Mouse (Mus musculus): Measurements from ENCODE around the gene Smyd4. TPM values are rescaled to one million over a fixed set of nuclear protein-coding genes. Genes with fewer than 3 reads are reported as not detected.

The Smyd4 gene
- total RNA-seq (2012; rRNA removed): 11.4 and 12.8 TPM in 2 replicates
- 1 to 10 TPM in 1 of 2 experiments, not detected in 1; 9.6 TPM for polyA plus RNA-seq (2012; ENCODE audit: insufficient read depth in 1 of 2, insufficient read length in 2 of 2, low read depth in 1 of 2, low replicate concordance in 2 of 2, missing spikeins in 1 of 2)

DNA sequence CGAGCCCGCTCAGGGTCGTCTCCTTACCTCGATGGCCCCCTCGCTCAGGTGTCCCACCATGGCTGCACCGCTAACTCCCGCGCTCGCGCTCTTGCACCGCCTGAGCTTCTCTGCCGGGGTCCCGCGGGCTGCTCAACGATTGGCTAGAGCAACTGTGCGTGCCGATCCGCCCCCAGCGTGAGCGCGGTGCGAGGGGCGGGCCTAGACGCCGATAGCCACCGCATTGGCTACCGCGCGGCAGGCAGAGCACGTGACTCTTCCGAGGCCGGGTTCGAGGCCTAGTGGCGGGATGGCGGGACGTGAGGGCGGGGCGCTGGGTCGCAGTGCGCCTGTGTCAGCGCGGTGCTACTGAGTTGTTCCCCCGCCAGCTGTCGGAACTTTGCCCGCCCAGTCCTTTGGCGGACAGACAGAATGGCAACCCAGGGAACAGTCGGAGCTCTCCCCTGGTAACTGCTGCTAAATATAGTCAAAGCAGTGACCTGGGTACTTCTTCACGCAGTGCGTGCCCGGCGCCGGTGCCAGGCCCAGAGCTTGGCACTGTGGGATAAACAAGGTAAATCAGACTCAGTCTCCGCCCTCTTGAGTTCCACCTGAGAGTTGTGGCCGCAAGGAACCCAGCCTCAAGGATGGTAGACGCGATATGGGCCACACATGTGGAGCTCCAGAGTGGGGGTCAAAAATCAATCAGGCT, at the start of gene Smyd4, which contains the start of gene Rpa1:
Smyd4 (plus strand) TSS at position 235 of the 691 bp plus-strand sequence.
Rpa1 (minus strand) TSS at position 126 of the 691 bp plus-strand sequence.
- Histone ChIP-seq H3K27ac (ENCODE audit: control insufficient read depth, low read depth, low read length) (peak within 1 kb of the TSS; percentile 56), H3K4me3 (ENCODE audit: control insufficient read depth in 1 of 2, insufficient read depth in 1 of 2, low read depth in 2 of 2, low read length in 2 of 2) (peak within 1 kb of the TSS; percentile 79 to 92), H3K4me1 (ENCODE audit: control insufficient read depth in 1 of 2, insufficient read depth in 2 of 2, low read length in 2 of 2) (peaks cover 23 to 31% of the 10 kb centered on the region in 2 experiments), H3K79me2 (ENCODE audit: control insufficient read depth, insufficient read depth, low read length, poor library complexity) (peaks cover 45% of the 10 kb centered on the region), H3K9me3 (replicated peaks; ENCODE audit: insufficient read depth, low read length) (no peaks in the 10 kb centered on the region), H3K9ac (ENCODE audit: control insufficient read depth, low read depth, low read length, poor library complexity, severe bottlenecking) (peak within 1 kb of the TSS; percentile 83), H3K27me3 (ENCODE audit: control insufficient read depth in 1 of 2, insufficient read depth in 2 of 2, low read length in 2 of 2) (no peaks in the 10 kb centered on the region), H3K36me3 (ENCODE audit: control insufficient read depth in 1 of 2, insufficient read depth in 2 of 2, low read length in 2 of 2) (peaks cover 0 to 43% of the 10 kb centered on the region in 2 experiments; a peak in 3 of 4 replicates)
- peak; percentile 99 for DNase-seq (ENCODE audit: low read depth, low spot score)
- TF ChIP-seq RCOR1 (IDR thresholded peaks at IDR 0.05; ENCODE audit: low read depth, low read length) (peak; percentile 35; the same call in 1 of the 2 replicates), CTCF (IDR thresholded peaks at IDR 0.05 in 2 of 3, conservative IDR thresholded peaks at IDR 0.05 in 1 of 3; ENCODE audit: control insufficient read depth in 1 of 3, insufficient read depth in 1 of 3, low read depth in 2 of 3, low read length in 3 of 3, poor library complexity in 1 of 3, severe bottlenecking in 1 of 3) (no peak), ZMIZ1 (IDR thresholded peaks at IDR 0.05; ENCODE audit: low read depth, low read length) (peak; percentile 91), BHLHE40 (IDR thresholded peaks at IDR 0.05; ENCODE audit: borderline replicate concordance, low read depth, low read length) (peak; percentile 75; the same call in 1 of the 2 replicates), HCFC1 (IDR thresholded peaks at IDR 0.05; ENCODE audit: low read depth, low read length) (peak; percentile 81), MAZ (IDR thresholded peaks at IDR 0.05; ENCODE audit: low read depth, low read length) (0 out of 2 replicates have a peak, but pooled peaks have one; percentile 64), GABPA (IDR thresholded peaks at IDR 0.05; ENCODE audit: low read depth, low read length) (no peak), NELFE (IDR thresholded peaks at IDR 0.05; ENCODE audit: low read depth, low read length) (peak; percentile 91), MYB (IDR thresholded peaks at IDR 0.05; ENCODE audit: low read depth, low read length) (0 out of 2 replicates have a peak, but pooled peaks have one; percentile 25), TCF12 (IDR thresholded peaks at IDR 0.05; ENCODE audit: low read depth, low read length) (peak; percentile 46; the same call in 1 of the 2 replicates), SMC3 (IDR thresholded peaks at IDR 0.05; ENCODE audit: low read depth, low read length) (no peak), POLR2A (IDR thresholded peaks at IDR 0.05; ENCODE audit: control insufficient read depth in 1 of 2, insufficient read depth in 1 of 2, low read depth in 1 of 2, low read length in 2 of 2, poor library complexity in 1 of 2) (peak in 1 of 2 experiments; percentile 93; a peak in 3 of 4 replicates), ETS1 (IDR thresholded peaks at IDR 0.05; ENCODE audit: low read depth, low read length) (no peak; the same call in 1 of the 2 replicates), NRF1 (IDR thresholded peaks at IDR 0.05; ENCODE audit: insufficient read depth, low read depth, low read length, poor library complexity, severe bottlenecking) (peak; percentile 80), KAT2A (conservative IDR thresholded peaks at IDR 0.05; ENCODE audit: low read depth, low read length) (peak; percentile 51; the same call in 1 of the 2 replicates), USF2 (IDR thresholded peaks at IDR 0.05; ENCODE audit: borderline replicate concordance in 1 of 2, insufficient read depth in 1 of 2, low read depth in 1 of 2, low read length in 2 of 2) (peak; percentile 62 to 89; a peak in 3 of 4 replicates), MAX (IDR thresholded peaks at IDR 0.05; ENCODE audit: low read length) (peak; percentile 99), ZKSCAN1 (IDR thresholded peaks at IDR 0.05; ENCODE audit: low read depth, low read length) (no peak), JUND (IDR thresholded peaks at IDR 0.05; ENCODE audit: low read depth, low read length) (no peak), E2F4 (IDR thresholded peaks at IDR 0.05; ENCODE audit: borderline replicate concordance, low read depth, low read length) (peak; percentile 92; the same call in 1 of the 2 replicates), EP300 (IDR thresholded peaks at IDR 0.05; ENCODE audit: low read depth in 1 of 2, low read length in 2 of 2) (no peak), ZC3H11A (IDR thresholded peaks at IDR 0.05; ENCODE audit: low read depth, low read length) (no peak), ZNF384 (IDR thresholded peaks at IDR 0.05; ENCODE audit: low read depth, low read length) (no peak), MXI1 (IDR thresholded peaks at IDR 0.05; ENCODE audit: low read depth, low read length) (peak; percentile 95), MAFK (IDR thresholded peaks at IDR 0.05; ENCODE audit: borderline replicate concordance, low read depth, low read length) (no peak), MEF2A (IDR thresholded peaks at IDR 0.05; ENCODE audit: extremely low read depth, insufficient replicate concordance, low read depth, low read length, poor library complexity, severe bottlenecking) (no peak), CHD1 (IDR thresholded peaks at IDR 0.05; ENCODE audit: low read depth, low read length) (no peak), ELF1 (IDR thresholded peaks at IDR 0.05; ENCODE audit: low read depth, low read length) (peak; percentile 51), POLR2AphosphoS2 (IDR thresholded peaks at IDR 0.05; ENCODE audit: low read length) (peak; percentile 92), USF1 (IDR thresholded peaks at IDR 0.05; ENCODE audit: low read depth, low read length) (peak; percentile 100), GATA1 (IDR thresholded peaks at IDR 0.05; ENCODE audit: low read depth, low read length) (no peak), TAL1 (IDR thresholded peaks at IDR 0.05; ENCODE audit: low read length) (no peak), MYC (IDR thresholded peaks at IDR 0.05; ENCODE audit: low read depth, low read length) (peak; percentile 72), POLR2AphosphoS5 (IDR thresholded peaks at IDR 0.05; ENCODE audit: borderline replicate concordance, low read depth, low read length) (no peak), CHD2 (IDR thresholded peaks at IDR 0.05; ENCODE audit: low read length) (no peak)
